Mouse (Mus musculus) kidney, adult 11 months (tissue): Measurements from ENCODE around the gene Ddx41.

Experiments used
- DNase-seq: peaks from one replicate; pipeline ENCODE4 v3.0.0; 2022

The Ddx41 gene

GRCm38 (mm10) chr13:55535796-55536193 is 663 bp downstream of the Ddx41 start:
- DNase-seq, result no peak

GRCm38 (mm10) chr13:55535191-55535590 is 1.3 kb downstream of the Ddx41 start:
- DNase-seq, result no peak

- DNase-seq, result no peak
These were observed 7.1 kb downstream of the Ddx41 start, which contains the start of gene Dok3 for GRCm38 (mm10) chr13:55529198-55529915. Dok3 (minus strand) TSS chr13:55529296.

- no peak for DNase-seq
These were observed 8.4 kb downstream of the Ddx41 start for GRCm38 (mm10) chr13:55527834-55528772.

GRCm38 (mm10) chr13:55527212-55527611 is 9.2 kb downstream of the Ddx41 start:
- no peak for DNase-seq

- DNase-seq, result no peak
These were observed 10.5 kb downstream of the Ddx41 start for GRCm38 (mm10) chr13:55525733-55526553.

- DNase-seq, result no peak
These were observed 12.4 kb downstream of the Ddx41 start for GRCm38 (mm10) chr13:55523951-55524600.

- peak; percentile 52 for DNase-seq
These were observed 13.2 kb downstream of the Ddx41 start for GRCm38 (mm10) chr13:55523278-55523677.

- DNase-seq, result no peak
These were observed 13.7 kb downstream of the Ddx41 start for GRCm38 (mm10) chr13:55522730-55523129.

- DNase-seq, result no peak
These were observed 16.9 kb downstream of the Ddx41 start for GRCm38 (mm10) chr13:55519606-55520005.

GRCm38 (mm10) chr13:55516955-55517354 is 19.5 kb downstream of the Ddx41 start:
- DNase-seq, result peak; percentile 75

GRCm38 (mm10) chr13:55513828-55514227 is 22.6 kb downstream of the Ddx41 start:
- no peak for DNase-seq

- DNase-seq, result peak; percentile 86
These were observed 23.2 kb downstream of the Ddx41 start, which contains the start of gene Pdlim7 for GRCm38 (mm10) chr13:55513111-55513748. Pdlim7 (minus strand) TSS chr13:55513676.

GRCm38 (mm10) chr13:55512379-55513031 is 24.0 kb downstream of the Ddx41 start:
- peak; percentile 63 for DNase-seq

GRCm38 (mm10) chr13:55511492-55511861 is 25.0 kb downstream of the Ddx41 start:
- DNase-seq, result no peak

GRCm38 (mm10) chr13:55510668-55511491 is 25.6 kb downstream of the Ddx41 start:
- peak; percentile 63 for DNase-seq

- DNase-seq, result no peak
These were observed 26.2 kb downstream of the Ddx41 start for GRCm38 (mm10) chr13:55510332-55510667.

GRCm38 (mm10) chr13:55508531-55508930 is 27.9 kb downstream of the Ddx41 start:
- no peak for DNase-seq

GRCm38 (mm10) chr13:55507877-55508276 is 28.6 kb downstream of the Ddx41 start:
- DNase-seq, result no peak

- DNase-seq, result no peak
These were observed 29.8 kb downstream of the Ddx41 start for GRCm38 (mm10) chr13:55506697-55507096.
